In genomic region chr15:78845867-78846266, GRCm38 (mm10) we compare ENCODE assay signal across 11 mouse cellular contexts. TPM values are rescaled to one million over a fixed set of nuclear protein-coding genes. Genes with fewer than 3 reads are reported as not detected.
DNase-seq lines count a peak whose midpoint lies in the region; ATAC-seq and TF ChIP-seq lines count a peak whose summit lies in the region.
"Had no signal": no experiment of that assay in that cellular context is flagged by ENCODE, and none has a peak within 500 bp of the region (broad histone marks: within the 10 kb centered on the region; RNA-seq: fewer than 3 reads in every experiment).

No protein-coding gene starts in this region.

- peak overlapping the region; percentile 91 for H3K27ac ChIP-seq in kidney, adult 2 months (ENCODE audit: insufficient read depth, low read depth, low read length)
- peak overlapping the region; percentile 37; the same call in 1 of the 2 replicates for H3K27ac ChIP-seq in cortical plate, adult 2 months (ENCODE audit: insufficient read depth, low read length)
- H3K27ac ChIP-seq in intestine, postnatal 0 days (ENCODE audit: low read depth, low read length) = no peak overlapping the region
- no peak overlapping the region for H3K27ac ChIP-seq in thymus, adult 2 months (ENCODE audit: control insufficient read depth, insufficient read depth, low read length)

- no peaks in the 10 kb centered on the region for H3K27me3 ChIP-seq in kidney, adult 2 months (replicated peaks; ENCODE audit: control insufficient read depth, insufficient read depth, low read length)
- no peaks in the 10 kb centered on the region for H3K27me3 ChIP-seq in intestine, postnatal 0 days (replicated peaks; ENCODE audit: control insufficient read depth, insufficient read depth, low read length)
- H3K27me3 ChIP-seq in thymus, adult 2 months (ENCODE audit: control insufficient read depth, insufficient read depth, low read length) = peaks cover 13% of the 10 kb centered on the region
- H3K27me3 ChIP-seq: Patski had no signal

- TF ChIP-seq POLR2A in kidney, adult 2 months (IDR thresholded peaks at IDR 0.05; ENCODE audit: low read depth, low read length) = no peak
- no peak for TF ChIP-seq POLR2A in cortical plate, adult 2 months (IDR thresholded peaks at IDR 0.05; ENCODE audit: extremely low read depth, insufficient read depth, low read length)
- TF ChIP-seq POLR2A in thymus, adult 2 months (IDR thresholded peaks at IDR 0.05; ENCODE audit: control insufficient read depth, extremely low read depth, insufficient read depth, low read length, poor library complexity) = no peak

- H3K4me1 ChIP-seq in kidney, adult 2 months (ENCODE audit: control insufficient read depth, insufficient read depth, low read length) = peaks cover 12% of the 10 kb centered on the region; the same call in 1 of the 2 replicates
- no peaks in the 10 kb centered on the region for H3K4me1 ChIP-seq in cortical plate, adult 2 months (ENCODE audit: control insufficient read depth, insufficient read depth, low read length)
- peaks cover 13% of the 10 kb centered on the region; the same call in 1 of the 2 replicates for H3K4me1 ChIP-seq in intestine, postnatal 0 days (replicated peaks; ENCODE audit: control insufficient read depth, insufficient read depth, low read length)
- H3K4me1 ChIP-seq in thymus, adult 2 months (replicated peaks; ENCODE audit: control insufficient read depth, insufficient read depth, low read length) = peaks cover 24% of the 10 kb centered on the region

- ATAC-seq in intestine, postnatal 0 days = no peak
- ATAC-seq: Patski had no signal

- H3K36me3 ChIP-seq in kidney, adult 2 months (ENCODE audit: control insufficient read depth, insufficient read depth, low read length) = no peaks in the 10 kb centered on the region
- H3K36me3 ChIP-seq in intestine, postnatal 0 days (ENCODE audit: control insufficient read depth, insufficient read depth) = peaks cover 11% of the 10 kb centered on the region; the same call in 1 of the 2 replicates
- H3K36me3 ChIP-seq in thymus, adult 2 months (ENCODE audit: control insufficient read depth, insufficient read depth, low read length) = no peaks in the 10 kb centered on the region

- H3K9me3 ChIP-seq in intestine, postnatal 0 days (ENCODE audit: control insufficient read depth) = no peaks in the 10 kb centered on the region

- no peak for TF ChIP-seq CTCF in kidney, adult 2 months (conservative IDR thresholded peaks at IDR 0.05; ENCODE audit: insufficient read depth, insufficient read length, low read depth, low read length)
- TF ChIP-seq CTCF in cortical plate, adult 2 months (IDR thresholded peaks at IDR 0.05; ENCODE audit: extremely low read depth, insufficient read depth, low read length) = no peak
- TF ChIP-seq CTCF in intestine, postnatal 0 days (IDR thresholded peaks at IDR 0.05; ENCODE audit: low read depth) = no peak
- no peak for TF ChIP-seq CTCF in thymus, adult 2 months (IDR thresholded peaks at IDR 0.05; ENCODE audit: borderline replicate concordance, control insufficient read depth, extremely low read depth, insufficient read depth, low read length, poor library complexity)

- peak overlapping the region; percentile 11; the same call in 1 of the 2 replicates for H3K4me3 ChIP-seq in kidney, adult 2 months (ENCODE audit: insufficient read depth, low read depth, low read length)
- no peak overlapping the region for H3K4me3 ChIP-seq in cortical plate, adult 2 months (ENCODE audit: insufficient read depth, low read length)
- H3K4me3 ChIP-seq in intestine, postnatal 0 days (ENCODE audit: low read depth, low read length) = no peak overlapping the region
- no peak overlapping the region for H3K4me3 ChIP-seq in thymus, adult 2 months (ENCODE audit: control insufficient read depth, insufficient read depth, low read length)

- WGBS in kidney, adult 2 months = 37% methylated on average over 8 of the region's 8 CpGs
- 52% methylated on average over 8 of the region's 8 CpGs for WGBS in intestine, postnatal 0 days
- WGBS in thymus, adult 2 months = 93% methylated on average over 8 of the region's 8 CpGs

- peak overlapping the region; percentile 92 for H3K4me2 ChIP-seq in intestine, postnatal 0 days (replicated peaks; ENCODE audit: low read depth)

- H3K9ac ChIP-seq in intestine, postnatal 0 days (ENCODE audit: low read depth, low read length) = no peak overlapping the region

- DNase-seq in kidney, adult 2 months = peak; percentile 66
- no peak for DNase-seq in kidney, adult 11 months
- DNase-seq in lung, postnatal 10 days = peak; percentile 53
- DNase-seq in urinary bladder, postnatal 25 days (ENCODE audit: low spot score) = no peak
- no peak for DNase-seq in spleen, postnatal 10 days (ENCODE audit: low spot score in 2 of 2)
- DNase-seq in thymus, adult 2 months = no peak
- DNase-seq: cerebellum, postnatal 36 days had no signal

RNA-seq across cellular contexts. Expression of gene Cdc42ep1, which starts 3.4 kb away (rescaled TPM):
- polyA plus RNA-seq in kidney, adult 2 months (2012; rRNA removed) = 59.2 and 66.7 TPM in 2 replicates
- polyA plus RNA-seq in cortical plate, adult 2 months (2012; rRNA removed) = 23.3 and 28.1 TPM in 2 replicates
- 16.8 and 17.0 TPM in 2 replicates for polyA plus RNA-seq in intestine, postnatal 0 days (2015; fragmentation: Nextera tagmentation; extraction: Ambion mirVana)
- polyA plus RNA-seq in thymus, adult 2 months (2012; rRNA removed) = 8.1 and 12.5 TPM in 2 replicates

RNA-seq across cellular contexts. Expression of gene Lgals2, which starts 9.5 kb away (rescaled TPM):
- 0.24 and 0.25 TPM in 2 replicates for polyA plus RNA-seq in kidney, adult 2 months (2012; rRNA removed)
- polyA plus RNA-seq in cortical plate, adult 2 months (2012; rRNA removed) = 0.34 and 0.35 TPM in 2 replicates
- polyA plus RNA-seq in intestine, postnatal 0 days (2015; fragmentation: Nextera tagmentation; extraction: Ambion mirVana) = 787 and 833 TPM in 2 replicates
- polyA plus RNA-seq in thymus, adult 2 months (2012; rRNA removed) = 2.9 and 4.8 TPM in 2 replicates
- polyA plus RNA-seq: neural tube, embryonic 11.5 days had no signal

RNA-seq across cellular contexts. Expression of gene Gga1, which starts 31.1 kb away (rescaled TPM):
- 56.5 and 68.1 TPM in 2 replicates for polyA plus RNA-seq in kidney, adult 2 months (2012; rRNA removed)
- 72.6 and 73.0 TPM in 2 replicates for polyA plus RNA-seq in cortical plate, adult 2 months (2012; rRNA removed)
- 40.1 TPM in 2 replicates for polyA plus RNA-seq in intestine, postnatal 0 days (2015; fragmentation: Nextera tagmentation; extraction: Ambion mirVana)
- polyA plus RNA-seq in thymus, adult 2 months (2012; rRNA removed) = 137 and 155 TPM in 2 replicates

RNA-seq across cellular contexts. Expression of gene Card10, which starts 43.0 kb away (rescaled TPM):
- polyA plus RNA-seq in kidney, adult 2 months (2012; rRNA removed) = 80.4 and 93.7 TPM in 2 replicates
- polyA plus RNA-seq in cortical plate, adult 2 months (2012; rRNA removed) = 4.7 and 5.2 TPM in 2 replicates
- polyA plus RNA-seq in intestine, postnatal 0 days (2015; fragmentation: Nextera tagmentation; extraction: Ambion mirVana) = 3.2 and 3.9 TPM in 2 replicates
- 12.6 and 13.0 TPM in 2 replicates for polyA plus RNA-seq in thymus, adult 2 months (2012; rRNA removed)

RNA-seq across cellular contexts. Expression of gene Gm49510, which starts 53.6 kb away (rescaled TPM):
- polyA plus RNA-seq in kidney, adult 2 months (2012; rRNA removed) = 0.03 TPM in 1 of 2 replicates, not detected in the other
- 0.08 and 0.09 TPM in 2 replicates for polyA plus RNA-seq in cortical plate, adult 2 months (2012; rRNA removed)
- polyA plus RNA-seq in intestine, postnatal 0 days (2015; fragmentation: Nextera tagmentation; extraction: Ambion mirVana) = 0.21 TPM in 1 of 2 replicates, not detected in the other
- polyA plus RNA-seq in thymus, adult 2 months (2012; rRNA removed) = 0.08 and 0.14 TPM in 2 replicates

Comparison
In these comparisons a context has a peak if more than half of its experiments do, and no peak if none do; other contexts are left out.
1. DNase-seq: peak in kidney, adult 2 months (single experiment) and lung, postnatal 10 days (single experiment); none in kidney, adult 11 months (single experiment), urinary bladder, postnatal 25 days (single experiment), spleen, postnatal 10 days (0 of 2) and thymus, adult 2 months (single experiment).
2. H3K27ac ChIP-seq: peak in kidney, adult 2 months (single experiment) and cortical plate, adult 2 months (single experiment); none in intestine, postnatal 0 days (single experiment) and thymus, adult 2 months (single experiment).
3. RNA of gene Lgals2, which starts 9.5 kb away (polyA plus RNA-seq): 787 to 833 TPM in intestine, postnatal 0 days; 2.9 to 4.8 TPM in thymus, adult 2 months, 0.34 to 0.35 TPM in cortical plate, adult 2 months and 0.24 to 0.25 TPM in kidney, adult 2 months; every median in the first group is over 100 times any median in the second.